Mouse (Mus musculus) layer of hippocampus, adult 9-10 months (tissue): ENCODE measurements around the gene Inpp5b.
A peak's percentile ranks its signal among the peaks of the same experiment; 100 is the strongest.
"Not testable (repeated sequence)": the region's sequence is repeated elsewhere in the genome, so short reads cannot be mapped to it uniquely, and the experiment has no call there.

ENCODE experiments used
- DNase-seq: peaks from one replicate; pipeline ENCODE4 v3.0.0; 2022; ENCODE audit warnings: low spot score

Gene Inpp5b

DNA sequence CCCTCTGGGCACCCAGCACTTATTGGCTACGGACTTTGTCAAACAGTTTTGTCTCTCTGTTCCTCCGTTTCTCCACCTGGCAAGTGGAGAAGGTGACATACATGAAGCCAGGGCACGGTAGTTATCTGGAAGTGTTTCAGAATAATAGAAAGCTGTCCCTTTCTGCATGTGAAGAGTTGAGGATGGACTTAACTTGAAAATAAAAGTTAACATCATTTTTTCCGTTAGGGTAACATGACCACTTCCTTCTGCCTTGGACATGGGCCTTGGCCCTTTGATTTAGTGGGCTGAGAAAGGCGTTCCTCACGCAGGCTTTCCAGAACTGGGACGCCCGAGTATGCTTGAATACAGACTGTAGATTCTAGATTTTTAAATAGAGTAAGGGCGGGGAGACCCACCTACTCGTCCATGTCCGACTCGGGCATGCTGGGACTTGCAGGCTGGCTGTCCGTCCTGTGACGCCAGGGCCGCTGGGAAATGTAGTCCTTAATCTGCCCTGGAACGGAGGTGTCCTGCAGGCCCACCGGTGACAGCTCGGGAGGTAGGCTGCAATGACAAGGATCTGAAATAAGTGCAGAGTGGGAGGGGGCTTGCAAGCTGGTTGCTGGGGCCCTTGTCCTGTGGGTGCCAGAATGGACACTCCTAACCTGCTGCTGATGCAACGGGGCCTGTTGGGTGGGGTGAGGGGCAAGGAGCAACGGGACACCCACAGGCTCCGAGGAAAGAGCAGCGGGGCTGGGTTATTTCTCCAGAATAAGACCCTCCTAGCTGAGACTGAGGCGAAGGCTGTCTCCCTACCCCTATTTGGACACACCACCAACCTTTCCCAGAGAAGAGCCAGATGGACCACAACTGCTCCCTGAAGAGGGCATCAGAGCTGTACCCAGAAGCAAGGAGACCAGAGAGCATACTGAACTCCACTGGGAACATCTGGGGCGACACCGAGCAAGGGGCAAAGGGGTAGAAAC lies at the start of gene Inpp5b:
Gene Inpp5b (plus strand): TSS at position 475 of the 968 bp plus-strand sequence.
- peak; percentile 78 for DNase-seq

DNA sequence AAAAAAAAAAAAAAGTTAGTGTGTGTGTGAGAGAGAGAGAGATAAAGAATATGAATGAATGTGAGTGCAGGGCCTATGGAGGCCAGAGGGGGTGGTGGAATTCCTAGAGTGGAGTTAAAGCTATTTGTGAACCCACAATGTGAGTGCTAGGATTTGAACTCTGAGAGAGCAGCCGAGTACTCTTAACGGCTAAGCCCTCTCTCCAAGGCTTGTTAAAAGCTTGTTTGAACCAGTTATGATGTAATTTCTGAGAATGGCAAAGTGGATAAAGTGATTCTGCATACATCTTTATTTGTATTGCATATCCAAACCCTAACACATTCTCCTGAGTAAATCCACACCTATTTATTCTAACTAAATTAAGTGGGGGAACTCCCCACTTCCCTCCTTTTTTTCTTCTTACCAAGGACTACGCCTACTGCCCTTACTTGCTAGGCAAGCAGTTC lies 49.2 kb upstream of the Inpp5b start:
- DNase-seq, result no peak

DNA sequence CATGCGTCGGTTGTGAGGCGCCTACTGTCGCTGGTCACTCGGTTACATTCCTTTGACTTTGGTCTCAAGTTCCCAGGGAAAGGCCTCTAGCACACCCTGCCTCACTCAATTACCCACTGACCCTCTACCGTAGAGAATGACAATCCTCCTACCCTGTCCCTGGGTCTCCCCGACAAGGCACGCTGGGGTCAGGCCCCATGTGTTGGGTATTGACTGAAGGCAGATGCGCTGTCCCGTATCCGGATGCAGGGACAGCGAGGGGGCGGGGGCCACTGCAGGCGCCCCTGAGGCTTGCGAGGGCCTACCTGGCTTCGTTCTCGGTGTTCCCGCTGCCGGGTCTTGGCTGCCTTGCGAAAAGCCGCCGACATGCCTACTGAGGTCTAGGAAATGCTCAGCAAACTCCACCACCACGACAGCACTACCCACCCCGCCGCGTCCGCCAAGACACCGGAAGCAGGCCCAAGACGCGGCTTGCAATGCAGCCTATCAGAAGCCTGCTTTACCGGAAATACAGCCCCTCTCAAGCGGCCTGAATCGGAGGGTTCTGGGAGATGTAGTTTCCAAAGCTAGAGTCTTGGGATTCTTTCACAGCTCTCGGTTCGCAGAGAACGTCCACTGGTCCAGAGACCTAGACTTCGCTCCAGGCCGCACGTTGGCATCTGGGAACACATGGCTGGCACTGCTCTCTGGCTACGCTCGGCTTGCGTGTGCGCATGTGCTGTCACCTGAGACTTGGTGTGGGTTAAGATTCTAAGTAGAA lies 48.3 kb upstream of the Inpp5b start, which contains the start of gene Utp11:
Gene Utp11 (minus strand): TSS at position 466 of the 760 bp plus-strand sequence.
- peak; percentile 74 for DNase-seq

DNA sequence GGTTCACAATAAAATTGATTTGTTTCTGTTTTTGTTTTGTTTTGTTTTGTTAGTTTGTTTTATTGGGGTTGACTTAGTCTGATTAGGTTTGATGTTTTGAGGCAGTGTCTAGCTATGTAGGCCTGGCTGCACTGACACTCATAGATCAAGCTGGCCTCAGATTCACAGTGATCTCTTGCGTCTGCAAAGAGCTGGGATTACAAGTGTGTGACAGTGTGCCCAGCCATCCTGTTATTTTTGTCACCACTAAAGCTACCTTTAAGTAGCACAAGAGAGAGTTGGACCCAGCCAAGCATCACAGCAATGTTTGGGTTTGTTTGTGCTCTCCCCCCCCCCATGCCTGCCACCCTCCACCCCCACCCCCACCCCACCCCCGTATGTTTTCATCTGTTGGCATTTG lies 47.1 kb upstream of the Inpp5b start:
- no peak for DNase-seq

GRCm38 (mm10) chr4:124695786-124696516 lies 45.7 kb upstream of the Inpp5b start:
- no peak for DNase-seq

DNA sequence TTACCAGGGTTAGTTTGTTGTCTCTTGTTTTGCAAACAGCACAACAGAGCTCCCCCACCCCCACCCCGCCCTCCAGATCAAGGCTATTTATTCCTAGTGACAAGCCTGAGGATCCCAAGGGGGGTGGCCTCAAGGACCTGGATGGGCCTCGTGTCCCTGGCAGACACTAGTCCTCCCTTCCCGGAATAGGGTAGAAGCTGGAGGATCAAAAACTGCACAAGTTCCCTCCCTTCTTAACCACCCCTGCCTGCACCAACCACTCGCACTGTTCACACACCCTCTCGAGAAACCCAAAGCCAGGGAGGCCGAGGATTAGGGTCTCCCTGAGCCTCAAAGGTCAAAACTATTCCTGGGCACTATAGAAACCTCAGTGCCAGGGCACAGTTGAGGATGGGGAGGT lies 41.9 kb upstream of the Inpp5b start:
- no peak for DNase-seq

DNA sequence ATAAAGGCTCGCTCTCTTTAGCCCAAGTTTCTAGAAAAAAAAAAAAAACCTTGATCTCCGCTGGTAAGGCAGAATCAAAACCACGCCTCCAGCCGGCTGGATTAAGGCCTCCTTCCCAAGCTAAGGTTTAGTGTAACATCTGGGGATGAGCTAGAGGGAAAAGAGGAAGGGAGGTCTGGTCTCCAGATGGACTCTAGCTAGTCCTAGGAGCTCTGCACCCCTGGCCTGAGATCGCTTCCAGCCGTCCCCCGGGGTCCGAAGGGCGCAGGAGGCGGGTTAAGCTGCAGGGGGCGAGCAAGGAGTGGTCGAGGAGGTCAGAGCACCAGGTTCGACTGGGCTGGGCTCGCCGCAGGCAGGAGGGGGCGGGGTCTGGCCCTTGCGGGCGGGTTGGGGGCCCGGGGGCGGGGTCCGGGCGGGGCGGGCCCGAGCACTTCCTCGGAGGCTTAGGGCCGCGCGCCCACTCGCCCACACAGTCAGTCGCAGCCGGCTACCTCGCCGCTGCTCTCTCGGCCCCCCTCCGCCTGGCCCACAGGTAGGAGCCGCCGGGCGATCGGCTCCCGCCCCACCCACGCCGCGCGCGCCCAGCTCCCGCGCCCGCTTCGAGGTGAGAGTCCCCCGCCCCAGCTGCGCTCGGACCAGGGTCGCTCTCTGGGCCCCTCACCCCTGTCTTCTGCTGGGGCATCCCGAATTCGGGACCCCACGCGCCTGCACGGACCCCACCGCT lies 41.2 kb upstream of the Inpp5b start, which contains the start of gene Fhl3:
Gene Fhl3 (plus strand): TSS at position 454 of the 724 bp plus-strand sequence.
- no peak for DNase-seq

DNA sequence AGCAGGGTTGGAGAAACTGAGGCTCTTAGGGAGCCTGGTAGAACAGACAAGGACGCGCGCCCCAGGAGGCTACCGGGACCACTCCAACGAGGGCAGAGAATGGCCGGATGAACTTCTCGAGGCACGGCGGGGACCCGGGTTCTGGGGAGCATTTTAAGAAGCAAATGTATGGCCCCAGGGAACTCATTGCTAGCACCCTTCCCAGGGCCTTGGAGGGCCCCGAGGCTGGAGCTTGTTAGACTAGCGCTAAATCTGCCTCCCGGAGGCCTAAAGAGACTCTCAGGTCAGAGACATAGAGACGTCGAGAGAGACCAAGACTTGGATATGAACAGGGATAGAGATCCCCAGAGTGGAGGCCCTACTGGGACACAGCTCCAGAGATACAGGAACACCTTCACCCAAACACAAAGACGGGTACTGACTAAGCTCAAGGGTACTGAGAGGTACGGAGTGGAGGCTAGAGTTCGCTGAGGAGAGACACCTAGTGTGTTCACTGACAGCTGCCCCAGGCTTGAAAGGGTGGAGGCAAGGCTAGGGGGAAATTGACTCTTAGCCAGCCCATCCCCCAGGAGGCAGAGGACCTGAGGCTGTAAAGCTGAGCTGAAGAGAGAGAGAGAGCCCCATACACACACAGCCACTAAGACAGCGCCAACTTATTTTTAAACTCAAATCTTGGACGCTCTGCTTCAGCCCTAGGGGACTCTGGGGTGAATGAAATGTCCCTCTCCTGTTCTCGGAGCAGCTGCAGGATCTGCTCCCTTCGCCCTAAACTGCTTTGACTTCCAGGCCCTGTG lies 40.4 kb upstream of the Inpp5b start:
- no peak for DNase-seq

GRCm38 (mm10) chr4:124701916-124702315 lies 39.7 kb upstream of the Inpp5b start:
- no peak for DNase-seq

DNA sequence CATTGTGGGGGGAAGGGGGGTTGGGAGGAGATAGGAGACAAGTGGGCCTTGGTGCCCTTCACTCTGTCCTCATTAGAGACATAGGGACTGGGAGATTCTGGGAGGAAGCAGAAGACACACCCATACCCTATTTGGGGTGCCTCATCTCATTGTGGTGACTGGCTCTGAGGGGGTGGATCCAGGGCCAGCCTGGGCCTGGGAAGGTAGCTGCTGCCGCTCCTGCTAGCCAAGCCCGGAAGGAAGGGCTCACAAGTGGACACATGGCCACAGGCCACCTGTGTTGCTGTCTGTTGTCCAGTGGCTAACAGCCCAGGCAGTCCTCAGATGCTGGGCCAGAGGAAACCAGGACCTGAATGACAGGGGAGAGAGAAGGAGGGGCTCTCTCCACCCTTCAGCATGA lies 38.2 kb upstream of the Inpp5b start:
- no peak for DNase-seq

DNA sequence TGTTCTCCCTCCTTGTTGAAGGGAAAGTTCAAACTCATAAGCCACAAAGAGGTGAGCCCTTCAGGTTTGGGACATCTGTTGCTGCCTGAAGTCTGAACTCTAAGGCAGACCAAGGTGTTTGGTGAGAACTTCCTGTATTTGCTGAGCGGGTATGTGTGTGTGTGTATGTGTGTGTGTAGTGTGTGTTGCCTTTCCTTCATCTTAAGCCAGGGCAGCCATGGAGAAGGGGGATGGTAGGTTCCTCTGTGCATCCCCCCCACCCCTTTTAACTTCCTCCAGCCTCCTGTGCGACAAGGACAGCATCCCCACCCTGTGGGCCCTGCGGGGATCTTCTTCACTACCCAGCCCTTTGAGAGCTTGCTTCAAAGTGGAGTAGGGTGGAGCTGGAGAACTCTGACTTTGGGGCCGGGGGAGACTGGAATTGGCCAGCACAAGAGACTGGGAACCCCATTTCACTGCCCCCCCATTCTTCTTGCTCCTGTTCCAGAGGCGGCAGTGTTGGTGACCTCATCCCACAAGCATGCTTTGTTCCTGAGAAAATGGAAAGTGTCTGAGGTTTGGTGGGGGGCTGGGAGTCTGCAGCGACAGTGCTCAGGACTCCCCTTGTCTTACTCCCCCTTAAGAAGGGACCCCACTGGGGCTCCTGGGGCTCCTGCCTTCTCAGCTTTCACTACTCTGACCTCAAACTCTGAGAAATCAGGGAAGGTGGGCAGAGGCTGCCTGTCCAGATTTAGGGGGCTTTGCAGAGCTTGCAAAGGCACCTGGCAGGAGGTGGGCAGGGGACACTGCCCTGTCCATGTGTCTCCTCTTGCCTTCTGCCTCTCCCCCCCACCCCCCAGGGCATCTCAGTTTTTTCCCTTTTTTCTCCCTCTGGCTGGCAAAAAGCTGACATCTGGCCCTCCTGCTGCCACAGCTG lies 37.5 kb upstream of the Inpp5b start:
- no peak for DNase-seq

DNA sequence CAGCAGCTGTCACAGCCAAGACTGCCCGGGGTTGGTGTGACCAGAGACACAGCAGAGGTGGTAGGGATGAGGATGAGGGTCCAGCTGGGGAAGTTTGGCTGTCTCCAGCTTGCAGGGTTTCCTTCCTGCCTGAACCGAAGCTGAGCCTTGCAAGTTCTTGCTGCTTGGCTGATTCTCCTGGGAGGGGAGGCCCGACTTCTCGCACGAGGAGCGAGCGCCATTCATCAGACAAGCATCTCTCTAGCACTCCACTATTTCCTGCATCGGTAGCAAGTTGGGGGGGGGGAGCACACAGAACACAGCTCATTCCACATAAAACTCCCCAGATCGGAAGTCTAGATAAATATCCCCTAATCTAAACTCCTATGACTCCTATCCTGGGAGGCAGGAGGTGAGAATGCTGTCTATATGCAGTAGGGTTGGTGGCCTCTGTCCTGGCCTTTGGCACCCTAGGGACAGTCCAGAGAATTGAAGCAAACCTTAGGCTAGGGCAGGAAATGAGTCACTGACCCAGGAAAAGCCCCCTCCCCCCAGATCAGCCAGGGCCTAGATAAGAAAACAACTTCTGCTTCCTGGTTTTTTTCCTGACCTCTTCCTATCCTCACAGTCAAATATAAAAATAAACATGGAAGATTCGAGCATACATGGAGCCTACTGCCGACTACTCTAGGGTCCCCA lies 36.7 kb upstream of the Inpp5b start:
- no peak for DNase-seq

DNA sequence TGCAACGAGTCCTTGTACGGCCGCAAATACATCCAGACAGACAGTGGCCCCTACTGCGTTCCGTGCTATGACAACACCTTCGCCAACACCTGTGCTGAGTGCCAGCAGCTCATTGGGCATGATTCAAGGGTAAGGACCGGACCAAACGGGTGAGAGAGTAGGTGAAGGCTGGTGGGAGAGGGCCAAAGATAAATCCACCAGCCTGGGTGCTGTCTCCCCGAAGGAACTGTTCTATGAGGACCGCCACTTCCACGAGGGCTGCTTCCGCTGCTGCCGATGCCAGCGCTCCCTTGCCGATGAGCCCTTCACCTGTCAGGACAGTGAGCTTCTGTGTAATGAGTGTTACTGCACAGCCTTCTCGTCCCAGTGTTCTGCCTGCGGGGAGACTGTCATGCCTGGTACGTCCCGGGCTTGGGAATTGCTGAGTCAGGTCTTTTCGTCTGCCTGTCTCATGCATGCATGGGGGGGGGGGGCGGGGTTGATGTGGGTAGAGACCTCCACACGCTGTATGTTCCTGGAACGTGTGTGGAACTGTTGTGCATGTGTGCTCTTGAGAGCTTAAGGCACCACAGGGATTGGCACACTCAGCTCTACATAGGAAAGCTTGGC lies 35.9 kb upstream of the Inpp5b start:
- DNase-seq, result no peak

- DNase-seq, result not testable (repeated sequence)
These were observed 34.1 kb upstream of the Inpp5b start for GRCm38 (mm10) chr4:124707381-124708199.

DNA sequence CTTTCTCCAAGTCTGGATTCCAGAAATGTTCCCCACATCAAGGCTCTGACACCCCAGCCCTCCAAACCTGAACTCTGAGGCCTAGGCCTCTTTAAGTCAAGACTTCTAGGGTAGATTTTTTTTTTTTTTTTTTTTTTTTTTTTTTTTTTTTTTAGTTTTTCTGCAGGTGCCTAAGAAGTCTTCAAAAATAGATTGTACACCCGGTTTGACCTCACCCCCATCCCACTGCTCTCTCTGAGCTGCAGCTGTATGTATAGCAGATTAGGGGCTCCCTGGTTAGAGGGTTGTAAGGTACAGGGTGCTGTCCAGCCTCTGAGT lies 33.5 kb upstream of the Inpp5b start:
- DNase-seq, result not testable (repeated sequence)

DNA sequence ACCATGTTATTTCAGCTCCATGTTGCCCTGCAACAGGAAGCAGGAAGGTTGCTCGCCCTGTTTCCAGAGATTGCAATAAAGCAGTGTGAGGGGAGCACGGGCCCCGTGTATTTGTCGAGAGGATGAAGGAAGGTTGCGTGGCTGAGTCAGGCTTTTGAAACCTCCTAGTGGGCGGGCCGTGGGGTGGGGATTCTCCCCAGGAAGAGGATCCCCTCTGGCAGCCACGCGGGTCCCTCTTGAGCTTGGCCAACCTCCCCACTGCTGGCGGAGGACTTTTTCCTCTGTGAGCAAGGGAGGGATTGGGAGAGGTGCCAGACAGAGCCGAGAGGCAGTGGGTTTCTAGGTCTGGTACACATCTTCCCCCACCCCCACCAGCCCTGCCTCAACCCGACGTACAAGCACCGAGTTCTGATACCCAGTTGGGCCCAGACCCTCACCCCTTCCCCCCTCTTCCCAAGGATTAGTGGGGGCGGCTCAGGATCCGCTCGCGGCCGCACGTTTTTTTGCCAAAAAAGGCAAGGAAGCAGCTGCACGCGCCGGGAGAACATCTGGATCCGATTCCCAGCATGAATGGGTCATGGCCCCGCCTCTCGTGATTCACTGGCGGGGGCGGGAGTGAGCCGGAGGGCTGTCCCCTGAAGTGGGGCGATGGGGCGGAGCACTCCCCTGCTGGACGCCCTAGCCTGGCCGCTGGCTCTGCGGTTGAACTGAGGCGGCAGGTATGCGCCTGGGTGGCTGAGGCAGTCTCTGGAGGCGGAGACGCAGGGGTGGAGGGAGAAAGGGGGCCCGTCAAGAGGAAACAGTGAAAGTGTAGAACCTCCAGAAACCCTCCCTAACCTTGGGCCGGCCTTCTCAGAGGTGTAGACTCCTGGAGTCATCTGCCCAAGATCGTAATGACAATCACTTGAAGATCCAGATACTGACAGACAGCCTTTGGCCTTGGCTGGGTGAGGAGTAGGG lies 32.9 kb upstream of the Inpp5b start:
- DNase-seq, result no peak
